Mouse (Mus musculus) retina, postnatal 1 day (tissue): ENCODE measurements around the gene Hapln3.

ENCODE experiments used
- DNase-seq: peaks from one replicate; pipeline ENCODE4 v3.0.0-alpha.2; 2012

The Hapln3 gene

DNA sequence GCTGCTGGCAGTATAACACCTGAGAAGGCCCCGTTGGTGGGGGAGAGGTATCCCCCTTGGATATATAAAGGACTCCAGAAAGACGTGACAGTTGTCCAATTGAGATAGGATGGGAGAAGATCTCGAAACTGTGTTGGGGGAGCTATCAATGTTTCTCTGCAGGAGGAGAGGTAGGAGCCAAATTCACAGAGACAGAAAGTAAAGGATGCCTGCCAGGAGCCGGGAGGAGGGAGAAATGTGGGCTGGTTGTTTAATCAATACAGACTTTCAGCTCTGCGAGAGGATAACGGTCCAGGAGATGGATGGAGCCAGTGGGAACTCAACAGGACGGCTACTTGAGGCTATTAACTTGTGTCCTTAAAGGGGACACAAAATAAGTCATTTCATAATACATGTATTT is 63.4 kb downstream of the Hapln3 start:
- no peak for DNase-seq
